Mouse (Mus musculus): Measurements from ENCODE around the gene Dusp3. TPM values are rescaled to one million over a fixed set of nuclear protein-coding genes. Genes with fewer than 3 reads are reported as not detected.

Dusp3 gene
- polyA plus RNA-seq, 1 experiment from 2014 or later, result 16.5 TPM

- H3K4me2 ChIP-seq (ENCODE audit: low read length), result no peak overlapping the region
- H3K27ac ChIP-seq (replicated peaks; ENCODE audit: low read depth, low read length), result no peak overlapping the region
- peaks cover 6% of the 10 kb centered on the region for H3K4me1 ChIP-seq (ENCODE audit: control insufficient read depth, insufficient read depth, low read length)
- H3K4me3 ChIP-seq (replicated peaks; ENCODE audit: low read depth, low read length), result no peak overlapping the region
- no peak overlapping the region for H3K9ac ChIP-seq (replicated peaks; ENCODE audit: low read length)
- no peak for ATAC-seq (ENCODE audit: low FRiP score, low TSS enrichment)
- 21% methylated on average over 7 of the region's 7 CpGs for WGBS
- DNase-seq, result no peak
- H3K36me3 ChIP-seq (ENCODE audit: control insufficient read depth, insufficient read depth, low read length), result no peaks in the 10 kb centered on the region
- H3K9me3 ChIP-seq (ENCODE audit: control insufficient read depth, low read length), result no peaks in the 10 kb centered on the region
- peaks cover 26% of the 10 kb centered on the region for H3K27me3 ChIP-seq (ENCODE audit: control insufficient read depth, insufficient read depth, low read length)
Observed at GRCm38 (mm10) chr11:101968311-101968710, 18.5 kb downstream of the Dusp3 start.

DNA sequence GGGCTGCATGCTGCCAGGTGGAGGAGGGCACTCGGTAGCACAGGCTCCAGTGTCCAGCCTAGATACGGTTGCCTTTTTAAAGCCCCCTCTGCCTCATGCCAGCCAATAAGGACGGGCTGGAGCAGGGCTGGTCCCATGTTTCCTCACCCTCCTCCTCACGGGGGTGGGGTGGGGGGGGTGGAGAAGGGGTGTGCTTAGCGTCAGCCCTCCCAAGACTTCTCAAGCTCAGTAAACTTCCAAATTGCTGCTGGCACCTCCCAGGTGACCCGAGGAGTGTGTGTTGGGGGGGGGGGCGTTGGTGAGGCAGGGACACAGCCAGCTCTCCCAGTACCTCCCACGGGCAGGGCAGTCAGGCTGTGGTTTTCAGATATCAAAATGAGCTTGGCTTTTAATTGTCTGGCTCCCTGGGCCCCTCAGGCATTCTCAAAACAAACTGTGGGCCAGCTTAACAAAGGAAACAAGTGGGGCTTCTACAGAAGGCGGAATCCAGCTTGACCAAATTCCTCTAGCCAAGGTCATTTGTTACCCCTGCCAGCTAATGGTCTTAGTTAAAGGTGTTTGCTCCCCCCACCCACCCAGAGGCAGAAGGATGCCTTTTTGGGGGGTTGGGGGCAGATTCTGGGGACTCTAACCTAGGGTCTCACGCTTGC lies 19.7 kb downstream of the Dusp3 start, which contains the start of gene Sost:
Gene Sost (minus strand): TSS at position 51 of the 650 bp plus-strand sequence.
- H3K4me1 ChIP-seq (ENCODE audit: control insufficient read depth, insufficient read depth, low read length), result peaks cover 10% of the 10 kb centered on the region
- no peaks in the 10 kb centered on the region for H3K36me3 ChIP-seq (ENCODE audit: control insufficient read depth, insufficient read depth, low read length)
- no peak within 1 kb of the TSS for H3K27ac ChIP-seq (replicated peaks; ENCODE audit: low read depth, low read length)
- no peak for DNase-seq
- no peak within 1 kb of the TSS for H3K4me2 ChIP-seq (ENCODE audit: low read length)
- WGBS, result 24% methylated on average over 10 of the region's 10 CpGs
- ATAC-seq (ENCODE audit: low FRiP score, low TSS enrichment), result no peak
- H3K4me3 ChIP-seq (replicated peaks; ENCODE audit: low read depth, low read length), result no peak within 1 kb of the TSS
- H3K9ac ChIP-seq (replicated peaks; ENCODE audit: low read length), result no peak within 1 kb of the TSS; the same call in 1 of the 2 replicates
- H3K9me3 ChIP-seq (ENCODE audit: control insufficient read depth, low read length), result no peaks in the 10 kb centered on the region
- H3K27me3 ChIP-seq (ENCODE audit: control insufficient read depth, insufficient read depth, low read length), result peaks cover 38% of the 10 kb centered on the region

DNA sequence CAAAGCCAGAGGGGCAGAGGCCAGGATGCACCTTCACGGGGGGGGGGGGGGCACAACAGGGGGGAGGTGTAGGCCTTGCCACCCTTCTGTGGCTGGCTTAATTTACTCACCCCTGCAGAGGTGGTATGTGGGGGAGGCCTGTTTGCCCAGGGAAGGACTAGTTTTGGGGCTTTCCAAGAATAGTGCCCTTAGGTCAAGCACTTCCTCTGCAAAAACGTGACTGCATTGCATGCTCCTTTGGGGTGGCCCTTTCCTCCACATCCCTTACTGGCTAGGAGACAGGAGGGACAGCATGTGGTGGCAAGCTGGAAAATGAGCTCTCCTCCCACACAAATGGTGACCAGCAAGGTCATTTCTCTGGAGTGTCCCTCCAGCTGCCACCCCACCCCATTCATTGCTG lies 21.3 kb downstream of the Dusp3 start:
- H3K4me2 ChIP-seq (ENCODE audit: low read length), result no peak overlapping the region
- no peak overlapping the region for H3K9ac ChIP-seq (replicated peaks; ENCODE audit: low read length)
- DNase-seq (no peak), ATAC-seq (ENCODE audit: low FRiP score, low TSS enrichment) (no peak)
- no peak overlapping the region for H3K27ac ChIP-seq (replicated peaks; ENCODE audit: low read depth, low read length)
- H3K36me3 ChIP-seq (ENCODE audit: control insufficient read depth, insufficient read depth, low read length), result no peaks in the 10 kb centered on the region
- H3K27me3 ChIP-seq (ENCODE audit: control insufficient read depth, insufficient read depth, low read length), result peaks cover 53% of the 10 kb centered on the region
- H3K9me3 ChIP-seq (ENCODE audit: control insufficient read depth, low read length), result no peaks in the 10 kb centered on the region
- no peak overlapping the region for H3K4me3 ChIP-seq (replicated peaks; ENCODE audit: low read depth, low read length)
- peaks cover 10% of the 10 kb centered on the region for H3K4me1 ChIP-seq (ENCODE audit: control insufficient read depth, insufficient read depth, low read length)
- 19% methylated on average over 2 of the region's 2 CpGs for WGBS

DNA sequence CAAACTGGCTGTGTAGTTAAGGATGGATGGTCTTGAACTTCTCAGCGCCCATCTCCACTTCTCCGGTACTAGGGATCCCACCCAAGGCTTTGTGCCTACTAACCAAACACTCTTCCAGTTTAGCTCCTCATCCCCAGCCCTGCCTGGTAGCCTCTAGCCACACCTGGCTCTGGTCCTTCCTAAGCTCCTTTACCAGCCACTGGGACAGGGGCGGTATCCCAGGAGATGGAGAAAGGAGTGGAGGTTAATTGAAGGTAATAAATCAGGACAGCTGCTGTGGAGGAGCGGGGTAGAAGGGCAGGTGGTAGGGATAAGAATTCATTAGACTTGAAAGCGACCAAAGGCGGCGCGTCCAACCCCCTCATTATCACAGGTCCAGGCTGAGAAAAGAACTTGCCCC lies 22.2 kb downstream of the Dusp3 start:
- Histone ChIP-seq H3K27me3 (ENCODE audit: control insufficient read depth, insufficient read depth, low read length) (peaks cover 53% of the 10 kb centered on the region), H3K9ac (replicated peaks; ENCODE audit: low read length) (no peak overlapping the region), H3K9me3 (ENCODE audit: control insufficient read depth, low read length) (no peaks in the 10 kb centered on the region), H3K4me3 (replicated peaks; ENCODE audit: low read depth, low read length) (no peak overlapping the region), H3K27ac (replicated peaks; ENCODE audit: low read depth, low read length) (no peak overlapping the region), H3K36me3 (ENCODE audit: control insufficient read depth, insufficient read depth, low read length) (no peaks in the 10 kb centered on the region), H3K4me2 (ENCODE audit: low read length) (no peak overlapping the region; the same call in 1 of the 2 replicates), H3K4me1 (ENCODE audit: control insufficient read depth, insufficient read depth, low read length) (peaks cover 10% of the 10 kb centered on the region)
- ATAC-seq (ENCODE audit: low FRiP score, low TSS enrichment) (no peak), DNase-seq (no peak)
- 3% methylated on average over 8 of the region's 8 CpGs for WGBS

DNA sequence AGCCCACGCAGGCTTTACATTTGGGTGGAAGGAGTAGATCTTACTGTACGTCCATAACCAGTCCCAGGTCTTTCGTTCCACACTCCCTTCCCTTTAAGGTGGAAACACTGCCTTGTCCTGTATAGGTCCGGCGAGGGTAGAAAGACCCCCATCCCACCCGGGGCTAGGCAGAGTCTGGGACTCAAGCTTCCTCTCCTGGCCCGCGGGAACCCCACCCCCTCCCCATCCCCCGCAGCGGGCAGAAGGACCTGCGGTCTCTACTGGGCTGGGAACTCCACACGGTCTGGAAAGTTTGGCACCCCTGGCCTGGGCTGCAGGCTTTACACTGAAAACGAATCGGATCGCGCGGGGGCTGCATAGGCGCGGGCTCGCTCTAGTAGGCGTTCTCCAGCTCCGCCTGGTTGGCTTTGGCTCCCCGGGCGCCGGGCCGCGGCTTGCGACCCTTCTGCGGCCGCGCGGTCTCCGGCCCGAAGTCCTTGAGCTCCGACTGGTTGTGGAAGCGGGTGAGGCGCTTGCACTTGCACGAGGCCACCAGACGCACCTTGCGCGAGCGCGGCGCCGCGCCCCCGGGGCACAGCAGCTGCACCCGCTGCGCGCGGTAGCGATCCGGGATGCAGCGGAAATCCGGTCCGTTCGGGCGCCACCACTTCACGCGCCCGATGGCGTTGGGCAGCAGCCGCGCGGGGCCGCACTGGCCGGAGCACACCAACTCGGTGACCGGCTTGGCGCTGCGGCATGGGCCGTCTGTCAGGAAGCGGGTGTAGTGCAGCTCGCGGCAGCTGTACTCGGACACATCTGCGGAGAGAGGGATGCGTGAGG lies 23.1 kb downstream of the Dusp3 start:
- peaks cover 9% of the 10 kb centered on the region for H3K4me1 ChIP-seq (ENCODE audit: control insufficient read depth, insufficient read depth, low read length)
- H3K4me2 ChIP-seq (ENCODE audit: low read length), result peak overlapping the region; percentile 93
- no peak overlapping the region for H3K27ac ChIP-seq (replicated peaks; ENCODE audit: low read depth, low read length)
- peaks cover 53% of the 10 kb centered on the region for H3K27me3 ChIP-seq (ENCODE audit: control insufficient read depth, insufficient read depth, low read length)
- peak overlapping the region; percentile 60 for H3K9ac ChIP-seq (replicated peaks; ENCODE audit: low read length)
- WGBS, result under 1% methylated on average over 78 of the region's 78 CpGs
- H3K36me3 ChIP-seq (ENCODE audit: control insufficient read depth, insufficient read depth, low read length), result no peaks in the 10 kb centered on the region
- H3K9me3 ChIP-seq (ENCODE audit: control insufficient read depth, low read length), result no peaks in the 10 kb centered on the region
- H3K4me3 ChIP-seq (replicated peaks; ENCODE audit: low read depth, low read length), result peak overlapping the region; percentile 53
- peak; percentile 76 for DNase-seq
- ATAC-seq (ENCODE audit: low FRiP score, low TSS enrichment), result peak; percentile 27; the same call in 1 of the 2 replicates

- ATAC-seq (ENCODE audit: low FRiP score, low TSS enrichment), result no peak
- no peak overlapping the region for H3K9ac ChIP-seq (replicated peaks; ENCODE audit: low read length)
- WGBS, result 2% methylated on average over 11 of the region's 11 CpGs
Observed at GRCm38 (mm10) chr11:101963043-101963442, 23.8 kb downstream of the Dusp3 start.

GRCm38 (mm10) chr11:101957476-101957875 lies 29.3 kb downstream of the Dusp3 start:
- no peak overlapping the region for H3K9ac ChIP-seq (replicated peaks; ENCODE audit: low read length)
- H3K4me2 ChIP-seq (ENCODE audit: low read length), result no peak overlapping the region
- no peaks in the 10 kb centered on the region for H3K36me3 ChIP-seq (ENCODE audit: control insufficient read depth, insufficient read depth, low read length)
- no peak for DNase-seq
- H3K4me1 ChIP-seq (ENCODE audit: control insufficient read depth, insufficient read depth, low read length), result peaks cover 7% of the 10 kb centered on the region; the same call in 1 of the 2 replicates
- no peak overlapping the region for H3K27ac ChIP-seq (replicated peaks; ENCODE audit: low read depth, low read length)
- WGBS, result 68% methylated on average over 5 of the region's 5 CpGs
- peaks cover 22% of the 10 kb centered on the region for H3K27me3 ChIP-seq (ENCODE audit: control insufficient read depth, insufficient read depth, low read length)
- no peak overlapping the region for H3K4me3 ChIP-seq (replicated peaks; ENCODE audit: low read depth, low read length)
- ATAC-seq (ENCODE audit: low FRiP score, low TSS enrichment), result no peak
- no peaks in the 10 kb centered on the region for H3K9me3 ChIP-seq (ENCODE audit: control insufficient read depth, low read length)

More at GRCm38 (mm10) chr11:101963043-101963442, 23.8 kb downstream of the Dusp3 start:
- Histone ChIP-seq H3K27ac (replicated peaks; ENCODE audit: low read depth, low read length) (no peak overlapping the region), H3K4me3 (replicated peaks; ENCODE audit: low read depth, low read length) (peak overlapping the region; percentile 53), H3K4me2 (ENCODE audit: low read length) (peak overlapping the region; percentile 93), H3K27me3 (ENCODE audit: control insufficient read depth, insufficient read depth, low read length) (peaks cover 53% of the 10 kb centered on the region), H3K9me3 (ENCODE audit: control insufficient read depth, low read length) (no peaks in the 10 kb centered on the region), H3K4me1 (ENCODE audit: control insufficient read depth, insufficient read depth, low read length) (peaks cover 8% of the 10 kb centered on the region), H3K36me3 (ENCODE audit: control insufficient read depth, insufficient read depth, low read length) (no peaks in the 10 kb centered on the region)
- DNase-seq, result no peak

GRCm38 (mm10) chr11:101953441-101953840 lies 33.4 kb downstream of the Dusp3 start:
- no peak overlapping the region for H3K4me2 ChIP-seq (ENCODE audit: low read length)
- H3K4me1 ChIP-seq (ENCODE audit: control insufficient read depth, insufficient read depth, low read length), result peaks cover 7% of the 10 kb centered on the region; the same call in 1 of the 2 replicates
- no peaks in the 10 kb centered on the region for H3K9me3 ChIP-seq (ENCODE audit: control insufficient read depth, low read length)
- ATAC-seq (ENCODE audit: low FRiP score, low TSS enrichment) (no peak), DNase-seq (no peak)
- H3K36me3 ChIP-seq (ENCODE audit: control insufficient read depth, insufficient read depth, low read length), result no peaks in the 10 kb centered on the region
- no peak overlapping the region for H3K4me3 ChIP-seq (replicated peaks; ENCODE audit: low read depth, low read length)
- peaks cover 4% of the 10 kb centered on the region; the same call in 1 of the 2 replicates for H3K27me3 ChIP-seq (ENCODE audit: control insufficient read depth, insufficient read depth, low read length)
- H3K27ac ChIP-seq (replicated peaks; ENCODE audit: low read depth, low read length), result no peak overlapping the region
- H3K9ac ChIP-seq (replicated peaks; ENCODE audit: low read length), result no peak overlapping the region
- 69% methylated on average over 4 of the region's 4 CpGs for WGBS
